Mouse (Mus musculus) retina, embryonic 14.5 days (tissue): ENCODE results near the gene Nudt8.

Experiments
- DNase-seq: peaks from one replicate; pipeline ENCODE4 v3.0.0-alpha.2; 2015; ENCODE audit warnings: low spot score

Nudt8 gene

GRCm38 (mm10) chr19:3988066-3988465 lies 12.3 kb upstream of the Nudt8 start:
- no peak for DNase-seq

DNA sequence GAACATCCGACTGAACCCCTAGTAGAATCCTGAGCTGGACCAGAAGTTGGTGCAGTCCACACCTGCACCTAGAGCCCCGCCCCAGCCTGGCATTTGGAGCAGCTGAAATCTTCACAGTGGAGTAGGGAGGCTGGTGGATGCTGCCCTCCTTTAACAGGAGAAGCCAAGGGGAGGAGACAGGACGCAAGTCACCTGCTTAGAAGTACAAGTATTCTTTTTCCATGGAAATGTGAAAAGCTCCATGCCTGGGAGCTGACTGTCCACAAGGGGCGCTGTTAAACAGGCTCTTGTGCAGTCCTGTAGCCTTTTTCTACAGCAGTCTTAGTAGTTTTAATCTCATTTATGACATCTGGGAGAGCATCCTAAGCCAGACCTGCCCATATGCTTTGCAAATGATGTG lies 11.6 kb upstream of the Nudt8 start:
- DNase-seq, result peak; percentile 33

- DNase-seq, result no peak
Measured at GRCm38 (mm10) chr19:3990804-3991203, 9.6 kb upstream of the Nudt8 start.

GRCm38 (mm10) chr19:3991562-3991961 lies 8.8 kb upstream of the Nudt8 start:
- DNase-seq, result no peak

GRCm38 (mm10) chr19:3991966-3992365 lies 8.4 kb upstream of the Nudt8 start:
- no peak for DNase-seq

GRCm38 (mm10) chr19:3992416-3992815 lies 8.0 kb upstream of the Nudt8 start, which contains the start of gene Tbx10:
Gene Tbx10, plus strand, starts transcription at chr19:3992752.
- no peak for DNase-seq

- DNase-seq, result no peak
Measured at GRCm38 (mm10) chr19:3994932-3995331, 5.4 kb upstream of the Nudt8 start.

DNA sequence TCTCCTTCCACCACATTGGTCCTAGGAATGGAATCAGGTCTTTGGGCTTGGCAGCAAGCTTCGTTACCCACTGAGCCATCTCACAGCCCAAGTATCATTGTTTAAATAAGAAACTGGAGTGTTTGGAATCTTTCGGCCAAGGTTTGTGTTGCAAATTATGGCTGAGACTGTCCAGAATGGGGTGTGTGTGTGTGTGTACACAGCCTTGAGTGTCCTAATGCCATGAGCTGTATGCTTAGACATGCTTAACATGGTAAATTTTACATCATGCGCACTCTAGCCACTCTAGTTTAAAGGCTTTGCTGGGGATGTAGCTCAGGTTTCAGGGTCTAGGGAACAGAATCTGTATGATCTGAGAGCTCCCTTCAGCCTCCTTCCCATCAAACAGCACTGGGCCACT lies 4.9 kb upstream of the Nudt8 start:
- DNase-seq, result no peak

GRCm38 (mm10) chr19:3996106-3996505 lies 4.3 kb upstream of the Nudt8 start:
- DNase-seq, result no peak

- no peak for DNase-seq
Measured at GRCm38 (mm10) chr19:3996747-3997146, 3.6 kb upstream of the Nudt8 start.

DNA sequence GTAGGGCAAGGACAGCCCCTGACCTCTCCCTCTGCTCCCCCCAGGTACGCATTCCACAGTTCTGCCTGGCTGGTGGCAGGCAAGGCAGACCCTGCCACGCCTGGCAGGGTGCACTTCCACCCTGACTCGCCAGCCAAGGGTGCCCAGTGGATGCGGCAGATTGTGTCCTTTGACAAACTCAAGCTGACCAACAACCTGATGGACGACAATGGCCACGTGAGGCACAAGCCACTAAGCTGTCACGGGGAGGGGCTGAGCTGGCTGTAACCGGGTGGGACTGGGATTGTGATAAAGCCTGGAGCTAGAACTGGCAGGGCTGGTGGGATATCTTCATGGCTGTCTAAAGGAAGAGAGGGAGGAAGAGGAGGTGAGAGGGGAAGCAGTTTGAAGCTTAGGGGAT lies 3.1 kb upstream of the Nudt8 start:
- DNase-seq, result no peak

GRCm38 (mm10) chr19:3998335-3998734 lies 2.0 kb upstream of the Nudt8 start:
- DNase-seq, result no peak

DNA sequence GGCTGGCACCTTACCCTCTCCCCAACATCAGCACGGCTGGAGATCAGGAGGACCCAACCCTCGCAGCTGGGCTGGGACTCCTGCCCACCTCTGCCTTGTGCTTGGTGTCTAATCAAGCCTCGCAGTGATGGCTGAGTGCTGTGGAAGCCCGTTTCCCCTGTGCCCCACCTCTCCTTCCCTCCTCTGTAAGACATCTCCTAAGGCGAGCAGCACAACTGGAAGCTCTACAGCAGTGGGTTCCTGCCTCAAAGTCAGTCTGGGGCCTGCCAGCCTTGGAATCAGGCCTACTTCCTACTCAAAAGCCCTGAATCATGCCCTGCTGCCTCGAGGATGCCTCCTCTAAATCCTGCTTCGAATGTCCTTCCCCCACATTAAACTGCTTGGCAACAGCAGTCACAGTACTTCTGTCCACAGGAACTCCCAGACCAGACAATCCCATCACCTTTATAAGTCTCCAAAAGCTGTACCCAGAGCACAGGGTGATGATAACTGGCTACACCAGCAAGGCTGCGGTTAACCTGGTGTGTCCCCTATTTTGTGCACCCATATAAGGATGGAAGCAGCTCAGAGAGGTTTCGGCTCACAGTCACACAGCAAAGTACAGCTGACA lies 1.2 kb upstream of the Nudt8 start:
- no peak for DNase-seq

DNA sequence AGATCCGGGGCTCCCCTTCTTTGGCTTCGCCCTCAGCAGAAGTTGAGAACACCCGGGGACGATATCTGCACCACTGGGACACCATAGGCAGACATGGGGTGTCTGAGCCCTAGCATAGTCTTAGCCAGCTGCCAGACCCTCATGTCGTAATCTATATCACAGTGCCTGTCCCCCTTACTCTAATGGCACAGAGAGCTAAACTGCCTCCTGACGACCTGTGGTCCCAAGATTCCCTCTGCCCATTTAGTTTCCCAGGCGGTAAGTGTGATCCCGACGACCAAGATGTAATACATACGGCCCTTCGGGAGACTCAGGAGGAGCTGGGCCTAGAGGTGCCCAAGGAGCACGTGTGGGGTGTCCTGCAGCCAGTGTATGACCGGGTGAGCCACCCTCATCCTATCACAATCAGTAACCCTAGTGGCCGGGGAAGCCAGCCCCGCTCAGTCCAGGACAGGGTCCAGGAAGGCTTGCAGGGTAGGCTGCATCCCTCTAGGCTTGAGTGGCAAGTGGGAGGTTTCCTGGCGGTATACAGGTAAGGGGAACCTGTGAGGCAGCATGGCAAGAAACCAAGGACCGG lies 657 bp downstream of the Nudt8 start:
- DNase-seq, result no peak

DNA sequence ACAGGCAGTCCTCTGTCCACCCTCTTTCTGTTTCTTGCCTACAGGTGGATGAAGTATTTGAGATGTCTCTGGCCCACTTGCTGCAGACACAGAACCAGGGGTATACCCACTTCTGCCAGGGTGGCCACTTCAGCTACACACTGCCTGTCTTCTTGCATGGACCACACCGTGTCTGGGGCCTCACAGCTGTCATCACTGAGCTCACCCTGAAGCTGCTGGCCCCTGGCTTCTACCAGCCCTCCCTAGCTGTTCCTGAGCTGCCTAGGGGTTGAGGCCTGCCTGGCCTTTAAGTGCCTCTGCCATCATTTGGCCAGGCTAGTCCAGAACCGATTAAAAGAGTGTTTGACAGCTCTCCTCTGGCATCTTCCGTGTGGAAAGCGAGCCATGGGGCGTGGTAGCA lies 1.4 kb downstream of the Nudt8 start:
- DNase-seq, result no peak

DNA sequence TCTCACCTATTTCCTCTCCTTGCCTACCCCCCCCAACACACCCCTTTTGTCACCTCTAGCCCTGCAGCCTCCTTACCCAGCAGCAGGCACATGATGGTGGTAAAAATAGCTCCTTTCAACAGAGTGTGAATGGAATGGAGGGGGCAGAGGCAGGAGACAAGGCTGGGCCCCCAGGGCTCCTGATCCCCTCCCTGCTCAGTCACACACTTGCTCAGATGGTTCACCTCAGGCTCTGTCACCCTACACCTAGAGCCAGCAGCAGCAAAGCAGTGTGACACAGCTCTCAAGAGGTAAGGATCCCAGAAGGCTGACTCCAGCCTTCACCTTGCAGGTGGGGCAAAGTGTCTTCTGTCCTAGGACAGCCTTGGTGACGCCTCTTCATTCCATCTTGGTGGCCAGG lies 2.7 kb downstream of the Nudt8 start, which contains the start of gene Doc2g:
TSS of gene Doc2g (plus strand) at position 202 of the 400 bp plus-strand sequence.
- no peak for DNase-seq

- DNase-seq, result no peak
Measured at GRCm38 (mm10) chr19:4003641-4004040, 3.3 kb downstream of the Nudt8 start.

GRCm38 (mm10) chr19:4004331-4004730 lies 4.0 kb downstream of the Nudt8 start:
- no peak for DNase-seq

DNA sequence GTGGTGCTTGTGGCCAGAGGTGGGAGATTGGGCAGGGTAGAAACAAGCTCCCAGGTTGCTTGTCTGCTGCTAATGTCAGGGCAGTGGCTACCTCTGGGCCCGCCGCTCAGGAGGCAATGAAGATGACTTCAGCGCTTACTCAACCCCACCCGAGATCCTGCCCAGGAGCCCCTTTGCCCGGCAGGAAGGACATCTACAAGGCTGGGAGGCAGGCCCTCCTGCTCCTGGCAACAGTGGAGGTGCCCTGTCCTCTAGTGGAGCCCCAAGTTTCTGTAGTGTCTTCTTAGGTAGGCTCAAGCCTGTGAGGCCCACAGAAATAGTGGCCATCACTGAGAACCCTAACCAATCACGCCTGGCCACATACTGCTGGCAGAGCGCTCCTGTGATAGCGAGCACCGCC lies 4.7 kb downstream of the Nudt8 start:
- DNase-seq, result no peak

DNA sequence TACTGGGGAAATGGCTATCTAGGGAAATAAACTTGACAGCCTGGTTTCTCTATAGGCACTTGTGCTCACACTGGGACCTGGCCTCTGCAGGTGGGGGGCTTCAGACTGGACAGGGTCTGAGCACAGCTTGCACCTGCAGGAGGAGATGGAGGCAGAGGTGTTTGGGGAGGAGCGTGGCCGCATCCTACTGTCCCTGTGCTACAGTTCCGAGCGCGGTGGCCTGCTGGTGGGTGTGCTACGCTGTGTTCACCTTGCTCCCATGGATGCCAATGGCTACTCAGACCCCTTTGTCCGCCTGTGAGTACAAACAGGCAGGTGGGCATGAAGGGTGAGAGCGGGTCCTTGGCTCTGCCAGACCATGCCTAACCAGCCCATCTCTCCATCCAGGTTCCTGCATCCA lies 5.6 kb downstream of the Nudt8 start:
- no peak for DNase-seq

DNA sequence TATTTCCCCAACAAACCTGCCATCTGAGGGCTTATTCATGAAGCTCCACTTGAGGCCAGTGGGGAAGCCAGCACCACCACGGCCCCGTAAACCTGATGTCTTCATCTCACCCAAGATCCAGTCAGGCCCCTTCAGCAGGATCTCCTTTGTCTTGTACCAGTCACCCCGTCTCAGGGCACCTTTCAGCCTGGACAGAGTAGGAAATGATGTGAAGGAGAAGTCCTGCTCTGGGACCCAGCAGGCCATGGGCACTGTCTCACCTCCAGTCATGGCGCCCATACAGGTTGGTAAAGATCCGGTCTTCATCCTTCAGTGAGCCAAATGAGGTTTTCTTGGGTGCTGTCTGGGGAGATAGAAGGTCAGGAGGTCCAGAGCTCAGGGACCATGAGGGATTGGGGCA lies 10.7 kb downstream of the Nudt8 start:
- no peak for DNase-seq

- DNase-seq, result peak; percentile 99
Measured at GRCm38 (mm10) chr19:4012432-4013022, 12.1 kb downstream of the Nudt8 start, which contains the start of gene Ndufv1. Gene Ndufv1, minus strand, starts transcription at chr19:4012806.

DNA sequence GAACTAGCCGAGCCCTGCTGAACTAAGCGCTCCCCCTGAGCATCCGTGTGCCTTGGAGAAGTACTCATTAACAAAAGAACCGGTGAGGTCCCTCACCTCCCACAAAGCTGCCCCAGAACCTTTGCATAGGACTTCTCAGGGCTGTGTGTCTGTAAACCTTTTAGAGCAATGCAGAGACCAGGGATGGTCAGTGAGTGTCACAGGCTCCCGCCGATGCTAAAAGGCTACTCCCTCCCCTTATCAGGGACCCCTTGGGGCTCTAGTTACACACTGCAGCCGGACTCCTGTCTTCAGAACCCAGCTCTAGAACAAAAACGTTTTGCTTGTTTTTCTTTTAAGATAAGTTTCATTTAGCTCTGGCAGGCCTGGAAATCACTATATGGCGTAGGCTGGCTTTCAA lies 12.7 kb downstream of the Nudt8 start:
- no peak for DNase-seq

DNA sequence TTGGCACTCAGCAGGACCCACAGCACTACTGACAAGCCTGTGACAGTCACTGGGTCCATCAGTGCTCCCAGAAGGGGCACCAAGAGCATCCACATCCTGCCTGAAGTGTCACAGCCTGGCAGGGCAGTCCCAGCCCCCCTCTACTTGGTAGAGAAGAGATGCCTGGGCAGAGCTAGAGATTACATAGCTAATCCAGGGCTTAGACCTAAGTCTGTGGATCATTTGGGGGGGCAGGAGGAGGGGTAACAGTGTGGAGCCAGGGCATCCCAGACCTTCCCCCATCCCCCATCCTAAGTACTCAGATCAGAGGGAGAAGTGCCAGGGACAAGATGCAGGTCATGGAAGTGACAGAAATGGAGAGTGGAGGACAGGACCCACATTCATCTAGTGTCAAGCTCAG lies 14.4 kb downstream of the Nudt8 start:
- DNase-seq, result no peak
